Mouse (Mus musculus): ENCODE measurements around the gene Pip5k1b. TPM values are rescaled to one million over a fixed set of nuclear protein-coding genes. Genes with fewer than 3 reads are reported as not detected.

The Pip5k1b gene
- polyA plus RNA-seq, 1 experiment from 2014 or later: 1.7 TPM

DNA sequence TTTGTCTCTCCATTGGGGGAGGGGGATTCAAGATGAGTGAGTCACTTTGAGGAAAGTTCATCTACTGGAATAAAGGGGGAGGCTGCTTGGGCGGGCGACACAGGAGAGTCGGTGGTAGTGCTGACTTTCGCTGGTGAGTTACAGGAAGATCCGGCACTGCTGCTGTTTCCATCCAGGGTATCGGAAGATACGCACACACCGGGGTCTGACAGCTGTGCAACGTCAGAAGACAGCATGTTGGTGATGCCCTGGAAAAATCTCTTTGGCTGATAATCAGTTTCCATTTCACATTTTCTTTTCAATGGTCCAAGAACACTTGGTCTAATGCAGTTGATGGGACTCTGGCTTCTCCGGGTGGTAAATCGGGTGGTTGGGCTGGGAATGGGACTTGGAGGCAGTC lies 79.2 kb downstream of the Pip5k1b start:
- H3K27me3 ChIP-seq (ENCODE audit: poor library complexity, severe bottlenecking): no peaks in the 10 kb centered on the region
- WGBS: 4% methylated on average over 11 of the region's 11 CpGs
- H3K9me3 ChIP-seq: no peaks in the 10 kb centered on the region
- H3K36me3 ChIP-seq (replicated peaks): peaks cover 6% of the 10 kb centered on the region
- peaks cover 33% of the 10 kb centered on the region for H3K4me1 ChIP-seq
- DNase-seq (ENCODE audit: extremely low spot score, low spot score): no peak
- H3K27ac ChIP-seq: peak overlapping the region; percentile 94
- peak overlapping the region; percentile 89 for H3K4me3 ChIP-seq

- H3K4me3 ChIP-seq: peak overlapping the region; percentile 89; the same call in 1 of the 2 replicates
- peaks cover 6% of the 10 kb centered on the region for H3K36me3 ChIP-seq (replicated peaks)
- no peaks in the 10 kb centered on the region for H3K27me3 ChIP-seq (ENCODE audit: poor library complexity, severe bottlenecking)
- H3K4me1 ChIP-seq: peaks cover 33% of the 10 kb centered on the region
- 88% methylated on average over 6 of the region's 6 CpGs for WGBS
- no peaks in the 10 kb centered on the region for H3K9me3 ChIP-seq
- H3K27ac ChIP-seq: no peak overlapping the region
- DNase-seq (ENCODE audit: extremely low spot score, low spot score): no peak
These were observed 80.4 kb downstream of the Pip5k1b start for GRCm38 (mm10) chr19:24475281-24475680.

DNA sequence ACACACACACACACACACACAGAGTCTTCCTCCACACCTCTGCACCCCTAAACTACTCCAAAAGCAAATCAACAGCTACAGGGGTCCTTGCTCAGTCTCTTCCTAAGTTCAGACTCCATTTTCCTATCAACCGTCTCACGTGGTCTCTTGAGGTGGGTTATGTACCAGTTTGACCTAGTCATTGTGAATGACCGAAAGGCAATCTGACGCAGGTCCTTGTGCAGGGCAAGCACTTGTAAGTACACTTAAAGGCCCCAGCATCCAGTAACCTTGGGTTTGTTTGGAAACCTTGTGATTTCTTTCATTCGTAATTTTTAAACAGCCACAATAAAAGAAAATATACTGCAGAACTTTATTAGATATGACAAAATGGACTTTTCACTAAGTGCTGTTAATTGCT lies 83.2 kb downstream of the Pip5k1b start:
- Histone ChIP-seq H3K27me3 (ENCODE audit: poor library complexity, severe bottlenecking) (no peaks in the 10 kb centered on the region), H3K27ac (no peak overlapping the region), H3K4me1 (peaks cover 31% of the 10 kb centered on the region), H3K36me3 (replicated peaks) (peaks cover 6% of the 10 kb centered on the region), H3K4me3 (no peak overlapping the region), H3K9me3 (no peaks in the 10 kb centered on the region)
- no peak for DNase-seq (ENCODE audit: extremely low spot score, low spot score)
- 90% methylated on average over 5 of the region's 5 CpGs for WGBS

DNA sequence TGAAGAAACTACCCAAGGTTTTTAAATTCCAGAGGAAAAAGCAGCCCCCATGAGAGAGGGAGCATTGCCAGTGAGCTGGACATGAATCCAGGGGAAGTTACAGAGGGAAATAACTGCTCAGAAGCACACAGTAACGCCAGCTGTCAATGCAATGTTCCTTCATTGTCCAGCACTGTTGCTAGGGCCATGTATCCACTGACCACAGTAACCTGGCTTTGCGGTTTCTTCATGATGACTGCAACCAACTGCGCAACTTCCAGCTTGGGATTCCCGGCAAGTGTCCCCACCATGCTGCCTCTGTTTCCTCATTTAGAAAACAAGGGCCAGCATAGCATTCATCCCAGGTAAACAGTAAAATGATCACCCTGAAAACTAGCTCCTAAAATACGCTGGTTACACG lies 84.1 kb downstream of the Pip5k1b start:
- Histone ChIP-seq H3K27ac (no peak overlapping the region), H3K27me3 (ENCODE audit: poor library complexity, severe bottlenecking) (no peaks in the 10 kb centered on the region), H3K36me3 (replicated peaks) (peaks cover 6% of the 10 kb centered on the region), H3K9me3 (no peaks in the 10 kb centered on the region), H3K4me3 (no peak overlapping the region), H3K4me1 (peaks cover 30% of the 10 kb centered on the region)
- 92% methylated on average over 6 of the region's 6 CpGs for WGBS
- DNase-seq (ENCODE audit: extremely low spot score, low spot score): no peak

- no peak for DNase-seq (ENCODE audit: extremely low spot score, low spot score)
- H3K9me3 ChIP-seq: no peaks in the 10 kb centered on the region
- WGBS: 74% methylated on average over 4 of the region's 4 CpGs
- H3K27me3 ChIP-seq (ENCODE audit: poor library complexity, severe bottlenecking): no peaks in the 10 kb centered on the region
- H3K4me3 ChIP-seq: no peak overlapping the region
- peaks cover 13% of the 10 kb centered on the region; the same call in 1 of the 2 replicates for H3K4me1 ChIP-seq
- peaks cover 6% of the 10 kb centered on the region for H3K36me3 ChIP-seq (replicated peaks)
- H3K27ac ChIP-seq: peak overlapping the region; percentile 51
These were observed 86.5 kb downstream of the Pip5k1b start for GRCm38 (mm10) chr19:24469216-24469615.

DNA sequence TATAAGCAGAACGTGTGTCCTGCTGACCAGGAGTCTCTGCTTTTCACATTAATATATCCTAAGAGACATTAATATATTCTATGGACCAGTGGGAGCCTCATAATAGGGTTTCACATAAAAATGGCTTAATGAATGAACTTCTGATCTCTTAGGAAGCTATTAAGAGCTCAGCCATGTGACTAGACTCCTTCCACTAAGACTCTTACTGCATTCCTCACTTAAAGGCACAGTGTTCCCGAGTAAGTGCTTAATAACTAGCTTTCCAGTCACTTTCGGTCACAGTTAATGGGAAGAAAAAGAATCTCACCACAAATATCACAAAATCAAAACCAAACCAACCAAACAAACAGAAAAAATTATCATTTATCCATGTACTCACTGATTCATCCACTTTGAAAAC lies 87.1 kb downstream of the Pip5k1b start:
- Histone ChIP-seq H3K27me3 (ENCODE audit: poor library complexity, severe bottlenecking) (no peaks in the 10 kb centered on the region), H3K36me3 (replicated peaks) (peaks cover 6% of the 10 kb centered on the region), H3K9me3 (peaks cover 3% of the 10 kb centered on the region; the same call in 1 of the 2 replicates), H3K4me3 (no peak overlapping the region), H3K27ac (no peak overlapping the region), H3K4me1 (peaks cover 13% of the 10 kb centered on the region; the same call in 1 of the 2 replicates)
- no peak for DNase-seq (ENCODE audit: extremely low spot score, low spot score)
- WGBS: 77% methylated on average over 3 of the region's 3 CpGs

DNA sequence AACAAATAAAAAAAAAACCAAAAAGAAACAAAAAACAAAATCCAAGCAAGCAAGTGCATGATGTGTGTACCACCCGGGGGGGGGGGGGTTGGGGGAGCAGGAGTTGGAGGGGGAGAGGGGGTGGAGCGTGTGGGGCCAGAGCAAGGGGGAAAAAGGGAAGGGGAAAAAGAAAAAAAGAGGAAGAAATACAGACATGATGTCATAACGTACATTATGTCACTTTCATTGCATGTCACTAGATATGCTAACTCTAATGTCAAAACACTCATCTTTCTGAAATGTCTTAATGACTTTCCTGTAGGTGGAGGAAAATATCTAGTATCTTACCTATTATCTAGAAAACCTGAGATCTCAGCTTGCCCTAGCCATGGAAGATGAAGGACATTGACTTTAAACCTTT lies 92.7 kb downstream of the Pip5k1b start:
- peaks cover 8% of the 10 kb centered on the region; the same call in 1 of the 2 replicates for H3K4me1 ChIP-seq
- 79% methylated on average over 3 of the region's 3 CpGs for WGBS
- no peak overlapping the region for H3K4me3 ChIP-seq
- DNase-seq (ENCODE audit: extremely low spot score, low spot score): no peak
- H3K9me3 ChIP-seq: peaks cover 3% of the 10 kb centered on the region; the same call in 1 of the 2 replicates
- no peaks in the 10 kb centered on the region for H3K36me3 ChIP-seq (replicated peaks)
- no peaks in the 10 kb centered on the region for H3K27me3 ChIP-seq (ENCODE audit: poor library complexity, severe bottlenecking)
- no peak overlapping the region for H3K27ac ChIP-seq

GRCm38 (mm10) chr19:24456591-24457231 lies 99.0 kb downstream of the Pip5k1b start:
- no peak overlapping the region for H3K4me3 ChIP-seq
- H3K9me3 ChIP-seq: no peaks in the 10 kb centered on the region
- no peaks in the 10 kb centered on the region for H3K27me3 ChIP-seq (ENCODE audit: poor library complexity, severe bottlenecking)
- no peak overlapping the region for H3K27ac ChIP-seq
- WGBS: 95% methylated on average over 6 of the region's 6 CpGs
- no peak for DNase-seq (ENCODE audit: extremely low spot score, low spot score)
- peaks cover 50% of the 10 kb centered on the region for H3K4me1 ChIP-seq
- H3K36me3 ChIP-seq (replicated peaks): no peaks in the 10 kb centered on the region

- no peaks in the 10 kb centered on the region for H3K9me3 ChIP-seq
- H3K27me3 ChIP-seq (ENCODE audit: poor library complexity, severe bottlenecking): no peaks in the 10 kb centered on the region
- no peaks in the 10 kb centered on the region for H3K36me3 ChIP-seq (replicated peaks)
- DNase-seq (ENCODE audit: extremely low spot score, low spot score): no peak
- peaks cover 46% of the 10 kb centered on the region for H3K4me1 ChIP-seq
- no peak overlapping the region for H3K27ac ChIP-seq
- 82% methylated on average over 6 of the region's 6 CpGs for WGBS
- no peak overlapping the region for H3K4me3 ChIP-seq
These were observed 100.3 kb downstream of the Pip5k1b start for GRCm38 (mm10) chr19:24455249-24455960.

- no peak for DNase-seq (ENCODE audit: extremely low spot score, low spot score)
- Histone ChIP-seq H3K4me1 (peaks cover 46% of the 10 kb centered on the region), H3K27ac (no peak overlapping the region), H3K9me3 (no peaks in the 10 kb centered on the region), H3K27me3 (ENCODE audit: poor library complexity, severe bottlenecking) (no peaks in the 10 kb centered on the region), H3K36me3 (replicated peaks) (no peaks in the 10 kb centered on the region), H3K4me3 (no peak overlapping the region)
- WGBS: 94% methylated on average over 2 of the region's 2 CpGs
These were observed 101.2 kb downstream of the Pip5k1b start for GRCm38 (mm10) chr19:24454451-24454850.

DNA sequence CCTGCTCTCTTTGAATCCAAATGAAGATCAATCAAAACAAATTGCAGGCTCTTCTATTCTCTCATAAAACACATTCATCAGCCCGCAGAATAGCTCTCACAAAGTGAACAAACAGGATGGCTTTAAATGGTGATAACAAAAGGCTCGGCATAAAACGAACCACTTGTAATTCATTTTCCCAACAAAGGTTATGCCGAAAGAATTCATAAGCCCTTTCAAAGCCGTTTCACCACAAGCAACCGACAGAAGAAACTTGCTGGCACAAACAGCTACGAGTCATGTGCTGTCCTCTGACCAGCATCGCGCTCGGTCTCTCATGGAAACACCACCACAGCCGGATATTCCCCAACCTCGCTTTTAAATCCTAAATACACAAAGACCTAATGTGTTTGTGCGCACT lies 102.3 kb downstream of the Pip5k1b start:
- 58% methylated on average over 13 of the region's 13 CpGs for WGBS
- Histone ChIP-seq H3K9me3 (no peaks in the 10 kb centered on the region), H3K4me3 (peak overlapping the region; percentile 23; the same call in 1 of the 2 replicates), H3K27ac (peak overlapping the region; percentile 82), H3K27me3 (ENCODE audit: poor library complexity, severe bottlenecking) (no peaks in the 10 kb centered on the region), H3K36me3 (replicated peaks) (no peaks in the 10 kb centered on the region), H3K4me1 (peaks cover 46% of the 10 kb centered on the region)
- no peak for DNase-seq (ENCODE audit: extremely low spot score, low spot score)

DNA sequence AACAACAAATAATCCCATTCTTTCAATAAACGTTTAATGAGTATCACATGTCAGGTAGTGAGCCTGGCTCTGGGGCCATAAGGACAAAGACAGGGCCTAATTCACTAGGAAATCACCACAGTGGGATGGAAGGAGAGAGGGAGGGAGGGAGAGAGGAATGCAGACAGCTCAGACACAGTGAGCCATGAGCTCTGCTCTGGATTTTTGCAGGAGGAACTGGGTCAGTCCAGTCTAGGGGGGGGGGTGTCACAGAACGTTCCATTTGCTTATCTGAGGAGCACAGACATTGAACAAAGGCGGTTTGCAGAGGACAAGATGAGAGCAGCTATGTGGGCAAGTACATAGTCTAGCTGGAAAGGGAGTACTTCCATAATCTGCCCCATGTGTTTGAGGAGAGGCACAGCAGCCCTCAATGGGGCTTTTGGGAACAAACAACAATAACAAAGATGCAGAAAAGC lies 103.2 kb downstream of the Pip5k1b start:
- peak; percentile 49 for DNase-seq (ENCODE audit: extremely low spot score, low spot score)
- no peak overlapping the region for H3K4me3 ChIP-seq
- peak overlapping the region; percentile 82 for H3K27ac ChIP-seq
- WGBS: 33% methylated on average over 3 of the region's 3 CpGs
- no peaks in the 10 kb centered on the region for H3K36me3 ChIP-seq (replicated peaks)
- H3K9me3 ChIP-seq: no peaks in the 10 kb centered on the region
- no peaks in the 10 kb centered on the region for H3K27me3 ChIP-seq (ENCODE audit: poor library complexity, severe bottlenecking)
- peaks cover 46% of the 10 kb centered on the region for H3K4me1 ChIP-seq

- H3K36me3 ChIP-seq (replicated peaks): no peaks in the 10 kb centered on the region
- peaks cover 45% of the 10 kb centered on the region for H3K4me1 ChIP-seq
- H3K27me3 ChIP-seq (ENCODE audit: poor library complexity, severe bottlenecking): no peaks in the 10 kb centered on the region
- H3K4me3 ChIP-seq: no peak overlapping the region
- WGBS: 91% methylated on average over 3 of the region's 3 CpGs
- H3K27ac ChIP-seq: peak overlapping the region; percentile 82
- no peaks in the 10 kb centered on the region for H3K9me3 ChIP-seq
- no peak for DNase-seq (ENCODE audit: extremely low spot score, low spot score)
These were observed 104.0 kb downstream of the Pip5k1b start for GRCm38 (mm10) chr19:24451626-24452025.

Measured in forebrain, embryonic 10.5 days (tissue).